Mouse (Mus musculus) c-Kit-positive CD71-negative TER-119-negative erythroid progenitor cells, embryonic 14.5 days (primary cell): ENCODE measurements around the gene Plekha8.

Source experiments
- DNase-seq: peaks from one replicate; pipeline ENCODE4 v3.0.0-alpha.2; 2013; ENCODE audit warnings: low read depth

The Plekha8 gene

GRCm38 (mm10) chr6:54643181-54643580, 48.3 kb downstream of the Plekha8 start:
- DNase-seq: no peak

DNA sequence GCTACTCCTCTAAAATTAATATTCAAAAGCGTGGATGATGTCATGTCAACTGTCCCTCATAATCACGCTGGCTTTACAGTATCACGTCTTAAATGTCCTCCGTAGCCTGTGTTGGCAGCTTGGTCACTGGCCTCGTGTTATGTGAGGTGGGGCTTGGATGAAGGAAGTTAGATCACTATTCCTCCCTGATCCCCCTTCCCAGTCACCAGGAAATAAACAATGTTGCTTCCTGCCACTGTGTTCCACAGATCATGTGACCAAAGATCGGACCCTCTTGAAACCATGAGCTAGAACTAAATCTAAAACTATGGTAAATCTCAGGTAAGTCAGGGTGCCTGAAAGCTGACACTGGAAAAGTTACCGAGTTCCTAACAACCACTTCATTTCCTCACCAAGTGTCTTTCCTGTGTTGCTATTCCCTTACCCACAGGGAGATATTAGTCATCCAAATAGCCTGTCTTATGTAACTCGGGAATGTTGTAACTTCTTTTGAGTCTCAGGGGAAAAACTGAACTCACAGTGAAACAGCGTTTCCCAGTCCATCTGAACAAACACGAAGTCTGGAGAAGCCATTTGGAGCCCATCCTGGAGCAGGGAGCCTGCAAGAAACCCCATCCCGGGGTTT, 60.7 kb downstream of the Plekha8 start:
- DNase-seq: no peak

DNA sequence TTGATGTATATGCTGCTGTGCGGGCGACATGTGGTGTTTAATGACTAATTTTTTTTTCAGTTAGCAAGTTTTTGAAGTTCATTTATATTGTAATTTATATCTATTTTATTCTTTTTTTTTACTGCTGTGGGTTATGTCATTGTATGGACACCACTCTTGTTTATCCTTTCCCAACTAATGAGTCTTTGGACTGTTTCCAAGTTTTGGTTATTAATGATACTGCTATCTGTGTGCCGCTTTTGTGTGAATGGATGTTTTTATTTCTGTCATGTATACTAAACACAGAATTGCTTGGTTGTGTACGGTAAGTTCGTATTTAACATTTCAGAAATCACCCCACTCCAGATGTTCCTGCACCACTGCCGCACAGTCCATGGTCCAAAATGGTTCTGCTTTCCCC, 63.0 kb downstream of the Plekha8 start:
- no peak for DNase-seq

- DNase-seq: no peak
Measured at GRCm38 (mm10) chr6:54669868-54670267, 75.0 kb downstream of the Plekha8 start.

DNA sequence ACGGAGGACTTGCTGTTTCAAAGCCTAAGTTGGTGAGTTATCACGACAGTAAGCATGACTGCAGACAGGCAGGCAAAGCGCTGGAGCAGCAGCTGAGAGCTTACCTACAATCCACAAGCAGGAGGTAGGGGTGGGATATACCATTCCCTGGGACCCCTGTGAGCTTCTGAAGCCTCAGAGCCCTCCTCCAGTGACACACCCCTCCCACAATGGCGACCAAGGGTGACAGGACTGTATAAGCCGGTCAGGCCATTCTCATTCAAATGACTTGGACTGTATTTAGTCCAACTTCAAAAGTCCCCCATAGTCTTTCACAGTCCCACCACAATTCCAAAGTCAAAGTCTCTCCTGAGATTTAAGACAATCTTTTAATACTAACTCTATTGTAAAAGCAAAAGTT, 78.0 kb downstream of the Plekha8 start:
- DNase-seq: no peak

DNA sequence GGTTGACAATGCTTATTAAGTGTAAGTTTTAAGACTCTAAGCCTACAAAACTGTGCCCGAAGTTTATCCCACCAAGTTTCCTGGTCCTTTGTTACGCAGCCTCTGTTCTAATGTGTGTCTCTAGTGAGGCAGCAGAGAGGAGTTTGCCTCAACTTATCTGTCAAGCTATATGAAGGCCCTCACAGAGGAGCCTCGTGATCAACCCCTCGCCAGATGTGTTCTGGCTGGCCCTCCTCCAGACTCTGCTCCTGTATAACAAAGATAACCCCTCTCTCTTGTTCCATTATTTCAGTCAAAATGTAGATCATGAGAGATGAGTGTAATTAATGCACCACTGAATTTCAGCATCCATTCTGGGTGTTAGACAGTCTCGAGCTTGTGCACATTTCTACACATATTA, 84.8 kb downstream of the Plekha8 start:
- no peak for DNase-seq

GRCm38 (mm10) chr6:54680891-54681745, 86.2 kb downstream of the Plekha8 start, which contains the start of gene Mturn:
TSS of gene Mturn (plus strand) at chr6:54681624.
- DNase-seq: peak; percentile 89

GRCm38 (mm10) chr6:54681746-54682428, 87.0 kb downstream of the Plekha8 start:
- no peak for DNase-seq

DNA sequence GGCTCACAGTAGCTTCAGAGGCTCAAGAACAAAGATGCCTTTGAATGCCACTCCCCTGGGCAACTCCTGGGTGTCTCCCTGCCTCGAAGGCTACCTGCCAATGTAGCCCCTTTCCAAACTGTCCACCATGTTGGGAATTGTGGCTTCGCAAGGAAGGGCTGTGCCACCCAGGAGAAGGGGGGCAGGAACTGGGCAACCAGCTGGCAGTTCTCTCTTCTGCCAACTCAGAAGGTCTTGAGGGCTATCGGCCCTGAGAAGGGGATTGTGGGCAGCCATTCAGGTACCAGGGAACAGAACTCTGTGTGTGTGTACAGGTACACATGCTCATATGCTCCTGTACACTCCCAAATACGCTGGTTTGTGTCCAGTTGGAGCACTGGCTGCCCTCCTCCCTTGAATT, 89.2 kb downstream of the Plekha8 start:
- no peak for DNase-seq

- DNase-seq: no peak
Measured at GRCm38 (mm10) chr6:54685103-54685502, 90.2 kb downstream of the Plekha8 start.

- no peak for DNase-seq
Measured at GRCm38 (mm10) chr6:54685716-54686395, 90.9 kb downstream of the Plekha8 start.

DNA sequence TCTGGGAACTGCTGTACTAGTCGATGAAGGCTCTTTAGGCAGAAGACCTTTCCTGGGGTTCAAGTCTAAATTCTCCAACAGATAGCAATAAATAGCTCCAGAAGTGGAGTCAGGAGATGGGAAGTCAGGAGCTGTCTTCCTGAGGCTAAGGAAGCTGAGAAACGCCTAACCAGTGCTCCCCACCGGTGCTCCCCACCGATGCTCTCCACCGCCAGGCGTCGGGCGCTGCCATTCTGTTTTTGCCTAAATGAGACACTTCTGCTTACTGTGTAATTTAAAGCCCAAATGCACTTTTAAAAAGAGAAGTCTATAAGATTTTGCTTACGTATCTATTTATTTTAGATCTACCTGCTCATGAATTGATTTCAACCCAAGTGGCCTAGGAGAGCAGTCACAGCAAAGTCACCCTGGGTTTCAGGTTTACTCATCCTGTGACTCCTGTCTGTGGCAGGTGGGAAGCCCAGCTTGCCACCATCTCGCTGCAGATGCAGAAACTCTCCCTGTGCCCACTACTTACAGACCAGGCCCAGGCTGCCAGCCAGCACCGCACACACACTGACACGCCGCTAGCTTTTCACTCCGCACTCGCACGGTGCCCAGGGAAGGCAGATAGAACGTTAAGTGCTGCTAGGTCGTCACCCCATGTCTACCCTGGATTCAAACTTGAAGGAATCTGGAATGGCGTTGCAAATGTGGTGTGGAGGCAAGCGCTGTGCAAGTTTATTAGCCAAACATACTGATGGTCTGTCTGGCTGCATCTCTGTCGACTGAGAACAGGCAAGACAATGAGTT, 92.2 kb downstream of the Plekha8 start:
- DNase-seq: no peak

GRCm38 (mm10) chr6:54688467-54689323, 93.8 kb downstream of the Plekha8 start:
- DNase-seq: no peak

DNA sequence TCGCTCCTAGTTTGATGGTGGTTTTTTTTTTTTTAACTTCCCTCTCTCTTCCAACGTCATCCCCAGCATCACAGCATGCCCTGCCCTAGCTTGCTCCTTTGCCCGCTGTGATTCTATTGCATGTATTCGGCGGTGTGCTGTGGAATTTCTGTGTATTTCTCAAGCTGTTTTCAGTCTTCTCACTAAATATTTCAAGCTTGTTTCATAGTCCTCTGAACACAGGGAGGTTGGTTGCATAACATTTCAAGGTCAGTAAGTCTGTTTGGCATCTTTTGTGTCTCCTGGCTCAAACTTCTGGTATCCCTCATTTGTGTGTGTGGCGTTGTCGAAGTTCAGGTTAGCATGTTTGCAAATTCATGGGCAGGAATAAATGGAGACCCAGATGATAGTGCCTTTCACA, 94.8 kb downstream of the Plekha8 start:
- no peak for DNase-seq

GRCm38 (mm10) chr6:54690838-54691237, 95.9 kb downstream of the Plekha8 start:
- no peak for DNase-seq

DNA sequence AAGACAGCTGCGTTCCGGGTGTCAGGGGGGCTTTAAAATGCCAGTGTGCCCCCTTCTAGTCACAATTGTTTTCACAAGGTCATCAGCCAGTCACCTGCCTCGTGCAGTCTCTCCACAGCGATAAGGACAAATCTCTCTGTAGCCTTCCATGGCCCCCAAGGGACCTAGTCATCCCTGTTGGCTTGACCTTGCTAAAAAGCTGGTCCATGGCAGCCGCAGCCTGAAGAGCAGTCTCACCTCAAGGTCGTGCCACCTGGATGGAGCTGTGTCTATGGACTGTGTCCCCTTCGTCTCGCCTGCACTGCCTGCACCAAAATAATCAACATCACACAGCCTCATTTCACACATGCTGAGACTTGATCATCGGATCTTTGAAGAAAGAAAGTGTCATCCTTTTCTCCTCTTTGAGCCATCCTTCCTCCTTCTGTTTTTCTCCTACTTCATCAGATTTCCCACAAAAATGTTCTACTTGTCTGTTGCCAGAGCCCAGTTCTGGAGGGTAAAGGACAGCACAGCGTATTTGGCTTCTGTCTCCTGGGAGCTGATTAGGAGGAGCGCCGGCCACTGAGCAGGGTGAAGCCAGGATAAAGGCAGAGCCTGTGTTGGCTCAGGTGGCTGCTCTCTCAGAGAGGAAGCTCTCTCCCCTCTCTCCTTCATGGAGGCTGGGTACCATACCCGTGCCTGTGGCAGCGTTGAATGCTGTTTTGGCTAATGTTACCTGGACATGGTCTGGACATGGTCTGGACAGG, 96.6 kb downstream of the Plekha8 start:
- no peak for DNase-seq

GRCm38 (mm10) chr6:54692201-54692600, 97.3 kb downstream of the Plekha8 start:
- DNase-seq: no peak

DNA sequence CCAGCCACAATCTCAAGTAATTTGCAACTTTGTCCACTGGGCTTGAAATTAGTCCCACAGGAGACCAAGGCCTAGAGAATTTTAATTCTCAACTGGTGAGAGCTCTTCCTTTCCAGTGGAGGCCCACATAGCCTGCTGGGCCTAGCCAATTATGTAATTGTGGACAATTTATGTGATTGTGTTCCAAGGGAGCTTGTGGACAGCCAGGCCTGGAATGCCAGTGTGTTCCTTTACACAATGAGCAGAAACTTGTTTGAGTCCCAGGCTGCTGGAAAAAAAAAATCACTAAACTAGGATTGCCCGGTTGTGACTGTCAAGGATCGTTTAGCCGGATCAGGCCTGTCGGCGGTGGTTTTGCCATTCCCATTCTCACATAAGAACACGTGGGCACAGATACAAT, 98.4 kb downstream of the Plekha8 start:
- DNase-seq: no peak
